ENCODE assay signal across 9 mouse cellular contexts in the genomic region with DNA sequence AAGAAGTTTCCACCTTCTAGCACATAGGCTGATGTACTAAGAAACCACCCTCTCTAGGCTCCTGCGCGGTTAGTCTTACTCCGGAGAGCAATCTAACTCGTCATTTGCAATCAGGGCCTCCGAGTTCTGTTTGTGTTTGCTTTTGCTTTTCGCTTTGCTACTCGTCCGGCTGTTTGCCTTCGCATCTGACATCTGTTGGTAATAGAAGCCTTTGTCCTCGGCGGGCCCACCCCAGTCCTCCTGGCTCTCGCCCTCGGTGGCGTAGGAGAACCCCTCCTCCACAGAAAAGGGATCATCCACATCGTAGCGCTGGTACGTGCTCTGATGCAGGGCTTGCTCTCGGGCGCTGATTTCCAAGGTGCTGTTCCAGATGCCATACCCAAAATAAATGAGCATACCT. TPM values are rescaled to one million over a fixed set of nuclear protein-coding genes. Genes with fewer than 3 reads are reported as not detected.
DNase-seq lines count a peak whose midpoint lies in the region; ATAC-seq and TF ChIP-seq lines count a peak whose summit lies in the region.
"Had no signal": no experiment of that assay in that cellular context is flagged by ENCODE, and none has a peak within 500 bp of the region (broad histone marks: within the 10 kb centered on the region; RNA-seq: fewer than 3 reads in every experiment).

No protein-coding gene starts in this region.

- no peak overlapping the region for H3K9ac ChIP-seq in heart, embryonic 11.5 days (ENCODE audit: low read depth, low read length)
- H3K9ac ChIP-seq in limb, embryonic 11.5 days (ENCODE audit: low read length) = no peak overlapping the region; the same call in 1 of the 2 replicates
- H3K9ac ChIP-seq in stomach, postnatal 0 days (ENCODE audit: low read length) = peak overlapping the region; percentile 27; the same call in 1 of the 2 replicates

- H3K27me3 ChIP-seq in heart, embryonic 11.5 days (ENCODE audit: control insufficient read depth, insufficient read depth, low read length) = peaks cover 18% of the 10 kb centered on the region; the same call in 1 of the 2 replicates
- no peaks in the 10 kb centered on the region for H3K27me3 ChIP-seq in limb, embryonic 11.5 days (ENCODE audit: control insufficient read depth, insufficient read depth, low read length)
- no peaks in the 10 kb centered on the region for H3K27me3 ChIP-seq in stomach, postnatal 0 days (ENCODE audit: control insufficient read depth, insufficient read depth, low read length)

- H3K27ac ChIP-seq in heart, embryonic 11.5 days (ENCODE audit: low read depth, low read length) = no peak overlapping the region
- peak overlapping the region; percentile 16; the same call in 1 of the 2 replicates for H3K27ac ChIP-seq in limb, embryonic 11.5 days (replicated peaks; ENCODE audit: low read depth, low read length)
- H3K27ac ChIP-seq in stomach, postnatal 0 days (replicated peaks) = no peak overlapping the region

- peak overlapping the region; percentile 49 for H3K4me2 ChIP-seq in heart, embryonic 11.5 days
- H3K4me2 ChIP-seq in limb, embryonic 11.5 days (ENCODE audit: low read depth, severe bottlenecking) = no peak overlapping the region
- H3K4me2 ChIP-seq in stomach, postnatal 0 days (replicated peaks; ENCODE audit: low read depth) = peak overlapping the region; percentile 44

- no peak for ATAC-seq in heart, embryonic 11.5 days (replicated peaks; ENCODE audit: insufficient number of reproducible peaks, low FRiP score, low TSS enrichment)
- no peak for ATAC-seq in limb, embryonic 11.5 days (ENCODE audit: insufficient number of reproducible peaks, low FRiP score, low TSS enrichment, low read depth)
- no peak for ATAC-seq in stomach, postnatal 0 days (ENCODE audit: low FRiP score, low TSS enrichment)

- WGBS in heart, embryonic 11.5 days (ENCODE audit: insufficient replicate concordance) = 13% methylated on average over 19 of the region's 19 CpGs
- WGBS in limb, embryonic 11.5 days = 3% methylated on average over 19 of the region's 19 CpGs
- WGBS in stomach, postnatal 0 days = 6% methylated on average over 19 of the region's 19 CpGs

- no peak for TF ChIP-seq EP300 in stomach, postnatal 0 days (optimal IDR thresholded peaks at IDR 0.05)

- no peaks in the 10 kb centered on the region for H3K4me1 ChIP-seq in heart, embryonic 11.5 days (ENCODE audit: control insufficient read depth, insufficient read depth, low read length)
- H3K4me1 ChIP-seq in limb, embryonic 11.5 days (ENCODE audit: control insufficient read depth, insufficient read depth, low read length) = peaks cover 31% of the 10 kb centered on the region
- no peaks in the 10 kb centered on the region for H3K4me1 ChIP-seq in stomach, postnatal 0 days (replicated peaks; ENCODE audit: control insufficient read depth, insufficient read depth)

- TF ChIP-seq CTCF in stomach, postnatal 0 days (IDR thresholded peaks at IDR 0.05; ENCODE audit: low read depth) = no peak

- DNase-seq in heart, postnatal 14 days = no peak
- peak; percentile 39 for DNase-seq in right cerebral cortex, adult 18-20 months
- DNase-seq in right cerebral cortex, postnatal 10 days (ENCODE audit: low spot score in 2 of 2) = no peak
- peak; percentile 63 for DNase-seq in limb, embryonic 11.5 days (ENCODE audit: low spot score)
- DNase-seq in stomach, postnatal 0 days (ENCODE audit: low spot score) = peak; percentile 17
- DNase-seq in ovary, postnatal 14 days (ENCODE audit: low spot score) = no peak
- no peak for DNase-seq in cerebellum, adult 18-20 months
- DNase-seq: adrenal gland, postnatal 14 days had no signal

- no peaks in the 10 kb centered on the region for H3K9me3 ChIP-seq in heart, embryonic 11.5 days (replicated peaks; ENCODE audit: control insufficient read depth, low read length)
- H3K9me3 ChIP-seq in limb, embryonic 11.5 days (ENCODE audit: control insufficient read depth, low read length) = no peaks in the 10 kb centered on the region
- no peaks in the 10 kb centered on the region for H3K9me3 ChIP-seq in stomach, postnatal 0 days (ENCODE audit: control insufficient read depth, low read length)

- H3K4me3 ChIP-seq in heart, embryonic 11.5 days (ENCODE audit: low read depth, low read length) = 0 out of 2 replicates have a peak overlapping the region, but pooled peaks have one; percentile 8
- no peak overlapping the region for H3K4me3 ChIP-seq in limb, embryonic 11.5 days (ENCODE audit: low read depth, low read length)
- 0 out of 2 replicates have a peak overlapping the region, but pooled peaks have one; percentile 8 for H3K4me3 ChIP-seq in stomach, postnatal 0 days (ENCODE audit: low read depth, low read length)

- intact Hi-C loops in heart, postnatal 14 days (cut with DNase I) = no loop called here

- H3K36me3 ChIP-seq in heart, embryonic 11.5 days (ENCODE audit: control insufficient read depth, insufficient read depth, low read length) = no peaks in the 10 kb centered on the region
- H3K36me3 ChIP-seq in limb, embryonic 11.5 days (ENCODE audit: control insufficient read depth, insufficient read depth, low read length) = no peaks in the 10 kb centered on the region
- H3K36me3 ChIP-seq in stomach, postnatal 0 days (ENCODE audit: control insufficient read depth, insufficient read depth, low read length) = no peaks in the 10 kb centered on the region

RNA-seq across cellular contexts. Expression of a gene that starts 59.3 kb away (rescaled TPM):
- 5.2 and 6.6 TPM in 2 replicates for polyA plus RNA-seq in heart, embryonic 11.5 days (2014; fragmentation: Nextera tagmentation; extraction: Ambion mirVana)
- total RNA-seq in heart, postnatal 14 days (2021) = 1 to 10 TPM in 1 of 2 experiments, under 1 TPM in 1; 0.83 to 1.9 TPM
- polyA plus RNA-seq in limb, embryonic 11.5 days (2014; fragmentation: Nextera tagmentation; extraction: Ambion mirVana) = 4.5 and 4.9 TPM in 2 replicates
- 0.50 and 0.88 TPM in 2 replicates for polyA plus RNA-seq in stomach, postnatal 0 days (2015; fragmentation: Nextera tagmentation; extraction: Ambion mirVana)

Comparison
In these comparisons a context has a peak if more than half of its experiments do, and no peak if none do; other contexts are left out.
1. DNase-seq: peak in right cerebral cortex, adult 18-20 months (single experiment), limb, embryonic 11.5 days (single experiment) and stomach, postnatal 0 days (single experiment); none in heart, postnatal 14 days (0 of 2), right cerebral cortex, postnatal 10 days (0 of 2), ovary, postnatal 14 days (single experiment) and cerebellum, adult 18-20 months (0 of 2).